Mouse (Mus musculus) hindbrain, embryonic 15.5 days (tissue): ENCODE measurements around the gene Polk. TPM values are rescaled to one million over a fixed set of nuclear protein-coding genes. Genes with fewer than 3 reads are reported as not detected.

Experiments
- ATAC-seq: fragments of 200-750 bp; cut with Nextera tagmentation; 2 replicates; pipeline ENCODE4 v1.8.0; 2017; ENCODE audit warnings: low read depth, moderate number of reproducible peaks, moderate TSS enrichment; ENCODE audit not compliant: low FRiP score
- H3K27ac ChIP-seq: fragments of 300-500 bp; sonication (generic); replicated peaks from 2 replicates; pipeline ENCODE4 v1.5.1; 2015; ENCODE audit warnings: mild to moderate bottlenecking, inconsistent platforms
- H3K27me3 ChIP-seq: fragments of 300-500 bp; sonication (generic); 2 replicates; pipeline ENCODE4 v1.6.1; 2015; ENCODE audit warnings: control low read depth, inconsistent platforms
- H3K36me3 ChIP-seq: fragments of 300-500 bp; sonication (generic); 2 replicates; pipeline ENCODE4 v1.6.1; 2015; ENCODE audit warnings: control low read depth, inconsistent platforms
- H3K4me1 ChIP-seq: fragments of 300-500 bp; sonication (generic); replicated peaks from 2 replicates; pipeline ENCODE4 v1.6.1; 2015; ENCODE audit warnings: control low read depth, inconsistent platforms
- H3K4me2 ChIP-seq: fragments of 300-500 bp; sonication (generic); 2 replicates; pipeline ENCODE4 v1.6.1; 2015; ENCODE audit warnings: moderate library complexity, mild to moderate bottlenecking, inconsistent platforms
- H3K4me3 ChIP-seq: fragments of 300-500 bp; sonication (generic); 2 replicates; pipeline ENCODE4 v1.5.1; 2015; ENCODE audit warnings: mild to moderate bottlenecking, inconsistent platforms
- H3K9ac ChIP-seq: fragments of 300-500 bp; sonication (generic); 2 replicates; pipeline ENCODE4 v1.6.1; 2015; ENCODE audit warnings: inconsistent platforms
- H3K9me3 ChIP-seq: fragments of 300-500 bp; sonication (generic); 2 replicates; pipeline ENCODE4 v1.6.1; 2016; ENCODE audit warnings: control low read depth, inconsistent platforms
- WGBS: fragments of 180-500 bp; shearing (Covaris S2); methylation state at CpG from one replicate; pipeline ENCODE4 v1.1.7; 2015; 5-methylcytosine and 5-hydroxymethylcytosine counted together
- polyA plus RNA-seq: library from polyadenylated mRNA; unstranded; fragments of >200 nt; fragmentation: Nextera tagmentation; extraction: Ambion mirVana; gene quantifications from 2 replicates; pipeline ENCODE4 v1.2.1, GENCODE M21; 2015

Gene Polk
- polyA plus RNA-seq, 1 experiment from 2014 or later = 6.9 TPM

- peaks cover 8% of the 10 kb centered on the region for H3K4me1 ChIP-seq
- no peak overlapping the region for H3K4me3 ChIP-seq
- H3K27ac ChIP-seq = no peak overlapping the region
- 82% methylated on average over 1 of the region's 1 CpGs for WGBS
- no peak overlapping the region for H3K4me2 ChIP-seq
- H3K9me3 ChIP-seq = no peaks in the 10 kb centered on the region
- H3K27me3 ChIP-seq = no peaks in the 10 kb centered on the region
- no peak overlapping the region for H3K9ac ChIP-seq
- ATAC-seq = no peak
- H3K36me3 ChIP-seq = no peaks in the 10 kb centered on the region
Observed at GRCm38 (mm10) chr13:96547250-96547649, 4.9 kb upstream of the Polk start.

- Histone ChIP-seq H3K4me1 (peaks cover 11% of the 10 kb centered on the region), H3K36me3 (no peaks in the 10 kb centered on the region), H3K27ac (no peak overlapping the region), H3K4me3 (no peak overlapping the region), H3K9me3 (no peaks in the 10 kb centered on the region), H3K4me2 (peak overlapping the region; percentile 80; the same call in 1 of the 2 replicates), H3K27me3 (no peaks in the 10 kb centered on the region), H3K9ac (no peak overlapping the region)
- WGBS = 82% methylated on average over 2 of the region's 2 CpGs
- no peak for ATAC-seq
Observed at GRCm38 (mm10) chr13:96544506-96544905, 2.1 kb upstream of the Polk start.

- Histone ChIP-seq H3K4me1 (peaks cover 11% of the 10 kb centered on the region), H3K27ac (peak overlapping the region; percentile 97), H3K4me2 (peak overlapping the region; percentile 80), H3K4me3 (peak overlapping the region; percentile 97), H3K9ac (peak overlapping the region; percentile 94), H3K36me3 (no peaks in the 10 kb centered on the region), H3K9me3 (no peaks in the 10 kb centered on the region), H3K27me3 (no peaks in the 10 kb centered on the region)
- under 1% methylated on average over 72 of the region's 73 CpGs for WGBS
- ATAC-seq = peak; percentile 82
Observed at GRCm38 (mm10) chr13:96542901-96543891, 817 bp upstream of the Polk start.

DNA sequence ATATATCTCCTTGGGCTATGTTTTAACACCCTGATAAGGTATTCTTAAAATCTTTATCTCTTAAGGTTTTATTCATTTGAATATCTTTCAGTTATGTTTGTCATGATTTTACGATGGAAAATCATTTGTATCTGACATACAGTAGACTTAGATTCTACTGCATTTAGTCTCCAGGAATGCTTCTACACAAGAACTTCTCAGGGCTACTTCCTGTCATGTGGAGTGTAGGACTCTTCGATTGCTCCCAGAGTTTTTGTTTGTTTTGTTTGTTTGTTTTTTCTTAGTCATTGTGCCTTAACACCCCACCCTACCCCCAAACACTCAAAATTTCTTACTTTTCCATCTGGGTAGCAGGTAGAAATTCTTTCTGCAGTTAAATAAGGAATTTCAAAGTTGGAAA is 998 bp downstream of the Polk start:
- Histone ChIP-seq H3K36me3 (no peaks in the 10 kb centered on the region), H3K27me3 (no peaks in the 10 kb centered on the region), H3K27ac (no peak overlapping the region), H3K4me3 (peak overlapping the region; percentile 97), H3K4me1 (peaks cover 11% of the 10 kb centered on the region), H3K9me3 (no peaks in the 10 kb centered on the region), H3K4me2 (peak overlapping the region; percentile 80), H3K9ac (no peak overlapping the region)
- 59% methylated on average over 2 of the region's 2 CpGs for WGBS
- no peak for ATAC-seq

DNA sequence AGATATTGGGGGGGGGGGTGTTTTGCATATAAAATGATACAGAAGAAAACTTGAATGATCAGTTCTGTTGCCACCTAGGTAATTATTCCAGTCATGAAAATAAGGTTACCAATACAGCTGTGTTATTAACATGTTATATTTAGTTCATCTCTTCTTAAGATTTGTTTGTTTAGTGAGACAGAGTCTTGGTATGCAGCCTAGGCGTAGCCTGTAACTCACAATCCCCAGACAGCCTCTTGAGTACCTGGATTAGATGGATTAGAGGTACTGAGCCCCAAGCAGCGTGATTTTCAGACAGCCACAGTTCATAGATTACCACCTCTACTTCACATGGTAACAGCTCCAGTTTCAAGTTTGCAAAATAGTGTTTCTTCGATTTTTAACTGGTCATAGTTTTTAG is 4.3 kb downstream of the Polk start:
- Histone ChIP-seq H3K9me3 (no peaks in the 10 kb centered on the region), H3K27ac (no peak overlapping the region), H3K36me3 (no peaks in the 10 kb centered on the region), H3K9ac (no peak overlapping the region), H3K27me3 (no peaks in the 10 kb centered on the region), H3K4me2 (no peak overlapping the region), H3K4me3 (no peak overlapping the region), H3K4me1 (0 out of 2 replicates have a peak, but pooled peaks cover 3% of the 10 kb centered on the region)
- 88% methylated on average over 3 of the region's 3 CpGs for WGBS
- no peak for ATAC-seq

GRCm38 (mm10) chr13:96536821-96537572 is 5.4 kb downstream of the Polk start:
- no peaks in the 10 kb centered on the region for H3K9me3 ChIP-seq
- ATAC-seq = no peak

DNA sequence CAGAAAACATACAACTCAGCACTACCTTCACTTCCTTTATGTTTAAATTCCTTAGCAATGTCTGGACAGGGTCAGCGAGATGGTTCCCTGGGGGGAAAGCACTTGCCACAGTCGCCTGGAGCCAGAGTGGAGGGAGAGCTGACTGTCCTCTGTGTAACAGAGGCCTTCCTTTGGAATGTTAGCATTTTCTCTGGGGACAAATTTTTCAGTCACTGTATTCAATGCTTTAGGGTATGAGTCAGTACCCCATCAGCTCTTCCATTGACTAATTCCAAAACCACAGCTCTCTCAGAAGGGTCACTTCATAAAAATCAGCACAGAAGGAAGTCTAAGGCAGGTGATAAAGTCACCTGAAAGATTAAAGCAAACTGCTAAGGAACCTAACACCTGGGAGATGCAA is 8.6 kb downstream of the Polk start:
- Histone ChIP-seq H3K27ac (no peak overlapping the region), H3K4me1 (no peaks in the 10 kb centered on the region), H3K9me3 (no peaks in the 10 kb centered on the region), H3K27me3 (no peaks in the 10 kb centered on the region), H3K4me3 (no peak overlapping the region), H3K36me3 (no peaks in the 10 kb centered on the region), H3K9ac (no peak overlapping the region), H3K4me2 (no peak overlapping the region)
- 70% methylated on average over 2 of the region's 2 CpGs for WGBS
- ATAC-seq = no peak

More at GRCm38 (mm10) chr13:96536821-96537572, 5.4 kb downstream of the Polk start:
- H3K9ac ChIP-seq = no peak overlapping the region
- H3K4me2 ChIP-seq = no peak overlapping the region
- WGBS = 88% methylated on average over 5 of the region's 5 CpGs
- no peaks in the 10 kb centered on the region for H3K27me3 ChIP-seq
- 0 out of 2 replicates have a peak, but pooled peaks cover 3% of the 10 kb centered on the region for H3K4me1 ChIP-seq
- H3K36me3 ChIP-seq = no peaks in the 10 kb centered on the region
- H3K27ac ChIP-seq = no peak overlapping the region
- H3K4me3 ChIP-seq = no peak overlapping the region

DNA sequence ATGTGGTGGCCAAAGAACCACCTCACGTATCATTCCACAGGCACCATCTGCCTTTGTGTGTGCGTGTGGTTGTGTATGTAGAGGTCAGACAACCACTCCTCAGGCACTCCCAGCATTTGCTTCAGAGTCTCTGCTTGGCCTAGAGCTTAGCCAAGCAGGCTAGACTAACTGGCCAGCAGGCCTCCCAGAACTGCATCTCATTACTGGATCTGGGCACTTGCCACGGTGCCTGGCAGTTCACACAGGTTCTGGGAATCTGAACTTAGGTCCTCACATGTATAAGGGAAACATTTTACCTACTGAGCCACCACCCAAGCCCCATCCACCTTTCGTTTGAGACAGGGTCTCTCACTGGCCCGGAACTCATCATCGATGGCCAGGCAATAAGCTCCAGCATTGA is 10.2 kb downstream of the Polk start:
- Histone ChIP-seq H3K4me1 (no peaks in the 10 kb centered on the region), H3K36me3 (no peaks in the 10 kb centered on the region), H3K9ac (no peak overlapping the region), H3K9me3 (no peaks in the 10 kb centered on the region), H3K27ac (no peak overlapping the region), H3K27me3 (no peaks in the 10 kb centered on the region), H3K4me3 (no peak overlapping the region), H3K4me2 (no peak overlapping the region)
- 91% methylated on average over 6 of the region's 6 CpGs for WGBS
- ATAC-seq = no peak

DNA sequence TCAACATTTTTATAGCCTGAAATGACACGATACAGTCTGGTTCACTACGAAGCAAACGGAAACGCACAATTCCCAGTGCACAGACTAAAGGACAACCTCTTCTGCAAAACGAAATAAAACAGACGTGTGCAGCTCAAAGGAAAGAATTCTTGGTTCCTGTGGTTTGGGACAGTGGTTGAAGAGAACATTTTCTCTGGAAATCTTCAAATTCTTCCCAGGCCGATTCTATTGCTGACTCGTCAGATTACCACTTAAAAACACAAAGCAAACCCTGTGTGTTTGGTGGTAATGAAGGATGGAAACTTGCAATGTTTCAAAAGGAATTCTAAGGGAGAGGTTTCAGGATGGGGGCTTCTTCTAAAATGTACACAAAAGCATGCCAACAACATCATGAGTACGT is 12.3 kb downstream of the Polk start:
- no peak overlapping the region for H3K27ac ChIP-seq
- H3K27me3 ChIP-seq = no peaks in the 10 kb centered on the region
- H3K4me3 ChIP-seq = no peak overlapping the region
- no peak for ATAC-seq
- no peak overlapping the region for H3K4me2 ChIP-seq
- WGBS = 96% methylated on average over 9 of the region's 9 CpGs
- no peaks in the 10 kb centered on the region for H3K36me3 ChIP-seq
- H3K4me1 ChIP-seq = no peaks in the 10 kb centered on the region
- no peaks in the 10 kb centered on the region for H3K9me3 ChIP-seq
- H3K9ac ChIP-seq = no peak overlapping the region

DNA sequence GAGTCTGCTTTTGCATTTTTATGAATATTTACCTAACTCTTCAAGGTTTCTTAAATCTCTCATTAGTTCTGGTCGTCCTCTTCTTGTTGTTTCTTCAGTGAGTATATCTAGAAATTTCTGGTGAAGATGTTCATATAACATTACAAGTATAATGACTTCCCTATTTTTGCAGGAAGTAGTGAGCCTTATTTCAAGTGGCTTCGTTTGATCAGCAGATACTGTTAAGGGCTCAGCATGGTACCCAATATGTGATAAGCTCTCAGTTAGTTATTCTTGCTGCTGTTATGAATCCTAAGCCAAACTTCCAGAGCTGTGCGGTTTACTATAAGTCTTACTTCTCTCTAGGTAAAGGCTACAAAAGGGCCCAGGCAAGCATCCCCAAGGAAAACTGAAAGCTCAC is 12.8 kb downstream of the Polk start:
- no peak for ATAC-seq
- WGBS = 95% methylated on average over 3 of the region's 3 CpGs
- no peak overlapping the region for H3K4me2 ChIP-seq

DNA sequence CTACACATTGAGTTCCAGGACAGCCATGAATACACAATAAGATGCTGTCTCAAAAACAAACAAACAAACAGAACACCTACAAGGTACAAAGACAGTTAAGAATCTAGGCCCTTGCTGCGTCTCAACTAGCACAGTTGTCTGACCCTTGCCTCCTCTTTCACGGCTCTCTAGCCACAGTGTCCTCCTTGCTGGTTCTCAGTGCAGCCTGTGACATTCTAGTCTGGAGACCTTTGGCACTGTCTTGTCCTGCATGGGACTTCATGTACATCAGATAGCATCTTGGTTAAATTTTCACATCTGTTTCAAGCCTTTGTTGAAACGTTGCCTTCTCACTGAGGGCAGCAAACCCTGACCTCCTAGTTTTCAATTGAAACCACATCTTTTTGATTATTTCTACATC is 13.6 kb downstream of the Polk start:
- H3K27ac ChIP-seq = no peak overlapping the region
- 95% methylated on average over 3 of the region's 3 CpGs for WGBS

More for the DNA sequence above, 12.8 kb downstream of the Polk start:
- Histone ChIP-seq H3K4me3 (no peak overlapping the region), H3K9me3 (no peaks in the 10 kb centered on the region), H3K27me3 (no peaks in the 10 kb centered on the region), H3K36me3 (no peaks in the 10 kb centered on the region), H3K4me1 (no peaks in the 10 kb centered on the region), H3K27ac (no peak overlapping the region), H3K9ac (no peak overlapping the region)

GRCm38 (mm10) chr13:96527856-96528255 is 14.5 kb downstream of the Polk start:
- 90% methylated on average over 11 of the region's 11 CpGs for WGBS

More for the DNA sequence above, 13.6 kb downstream of the Polk start:
- Histone ChIP-seq H3K36me3 (no peaks in the 10 kb centered on the region), H3K9ac (no peak overlapping the region), H3K9me3 (no peaks in the 10 kb centered on the region), H3K27me3 (no peaks in the 10 kb centered on the region), H3K4me3 (no peak overlapping the region), H3K4me2 (no peak overlapping the region), H3K4me1 (no peaks in the 10 kb centered on the region)
- no peak for ATAC-seq

More at GRCm38 (mm10) chr13:96527856-96528255, 14.5 kb downstream of the Polk start:
- no peaks in the 10 kb centered on the region for H3K36me3 ChIP-seq
- H3K4me3 ChIP-seq = no peak overlapping the region
- H3K4me2 ChIP-seq = no peak overlapping the region
- H3K4me1 ChIP-seq = no peaks in the 10 kb centered on the region
- H3K9me3 ChIP-seq = no peaks in the 10 kb centered on the region
- no peak overlapping the region for H3K27ac ChIP-seq
- no peak for ATAC-seq
- H3K27me3 ChIP-seq = no peaks in the 10 kb centered on the region
- H3K9ac ChIP-seq = no peak overlapping the region
